Mouse (Mus musculus) myocyte (in vitro differentiated cells): Measurements from ENCODE around the gene Myo16.

Source experiments
- CEBPB ChIP-seq: IDR thresholded peaks from 2 replicates; pipeline ENCODE4 v1.6.1; 2011; ENCODE audit warnings: mild to moderate bottlenecking, moderate library complexity; ENCODE audit not compliant: poor library complexity, insufficient read depth, severe bottlenecking
- POLR2A ChIP-seq: IDR thresholded peaks from one replicate; pipeline ENCODE4 v1.6.1; 2011; ENCODE audit warnings: low read depth, mild to moderate bottlenecking, control low read depth, moderate library complexity; ENCODE audit not compliant: insufficient read length
- POLR2AphosphoS2 ChIP-seq: IDR thresholded peaks from one replicate; pipeline ENCODE4 v1.6.1; 2011; ENCODE audit warnings: low read depth, control low read depth; ENCODE audit not compliant: insufficient read length
- REST ChIP-seq: IDR thresholded peaks from one replicate; pipeline ENCODE4 v1.6.1; 2011; ENCODE audit warnings: mild to moderate bottlenecking, control low read depth, moderate library complexity; ENCODE audit not compliant: insufficient read depth, insufficient read length

DNA sequence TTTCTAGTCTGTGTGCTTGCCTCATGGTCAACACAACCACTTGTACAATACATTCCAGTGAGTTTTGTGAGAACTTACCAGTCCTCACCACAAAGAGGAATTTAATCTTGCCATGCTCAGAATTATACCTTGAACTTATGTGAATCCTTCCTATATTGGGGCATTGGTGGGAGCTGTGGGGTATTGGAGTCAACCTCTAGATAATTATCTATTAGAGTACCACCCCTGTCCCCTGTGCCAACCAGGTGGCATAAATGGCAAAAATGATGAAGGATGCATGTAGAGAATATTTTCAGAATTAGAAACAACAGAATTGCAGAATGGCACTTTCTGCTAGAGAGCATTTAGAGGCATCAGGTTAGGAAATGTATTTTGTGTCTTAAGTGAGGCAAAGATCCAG is 25.3 kb downstream of the Myo16 start:
- TF ChIP-seq REST, result no peak
- TF ChIP-seq POLR2A, result no peak
- TF ChIP-seq CEBPB, result no peak
- TF ChIP-seq POLR2AphosphoS2, result no peak
